Mouse (Mus musculus): ENCODE measurements at regions not wholly inside any gene's neighbourhood (a gene's known extent, or its start where the extent isn't known, plus 50 kb on each side); places are given as distances from the start of the nearest gene placed in this dataset.

DNA sequence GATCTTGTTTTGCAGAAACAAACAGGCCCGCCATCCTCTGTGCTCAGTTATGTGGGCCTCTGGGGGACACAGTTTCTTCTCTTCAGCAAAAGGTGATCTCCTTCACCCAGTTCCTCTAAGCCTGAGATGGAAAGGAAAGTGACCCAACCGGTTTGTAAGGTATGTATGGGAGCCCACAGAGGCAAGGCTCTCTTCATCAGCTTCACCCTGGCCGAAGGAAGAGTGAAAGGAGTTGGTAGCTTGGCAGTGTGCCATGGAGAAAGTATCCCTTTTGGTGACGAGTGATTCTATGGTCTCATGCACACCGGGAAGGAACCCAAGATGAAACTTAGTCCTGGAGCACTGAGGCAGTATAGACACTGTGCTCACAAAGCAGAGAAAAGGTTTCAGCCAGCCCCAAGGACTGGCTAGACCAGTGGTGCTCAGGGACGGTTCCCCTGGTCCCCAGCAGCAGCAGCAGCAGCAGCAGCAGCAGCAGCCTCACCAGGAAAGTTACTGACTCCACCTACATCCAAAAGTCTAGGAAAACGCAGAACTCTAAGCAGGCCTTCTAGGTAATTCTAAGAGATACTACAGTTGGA lies 256.1 kb downstream of the Epha4 start:
- no peaks in the 10 kb centered on the region for H3K9me3 ChIP-seq (ENCODE audit: control insufficient read depth, low read length)
- no peak overlapping the region for H3K4me3 ChIP-seq (ENCODE audit: low read depth, low read length)
- H3K36me3 ChIP-seq (ENCODE audit: control insufficient read depth, insufficient read depth, low read length): no peaks in the 10 kb centered on the region
- H3K27me3 ChIP-seq (ENCODE audit: control insufficient read depth, insufficient read depth, low read length): no peaks in the 10 kb centered on the region
- no peaks in the 10 kb centered on the region for H3K4me1 ChIP-seq (ENCODE audit: control insufficient read depth, insufficient read depth, low read length)
- DNase-seq (ENCODE audit: low spot score) (no peak), ATAC-seq (ENCODE audit: insufficient read depth, low FRiP score, low TSS enrichment) (no peak)
- H3K27ac ChIP-seq (ENCODE audit: low read depth, low read length): no peak overlapping the region
- 65% methylated on average over 7 of the region's 7 CpGs for WGBS
- no peak overlapping the region for H3K4me2 ChIP-seq (ENCODE audit: low read depth)
- H3K9ac ChIP-seq (ENCODE audit: low read length): no peak overlapping the region

DNA sequence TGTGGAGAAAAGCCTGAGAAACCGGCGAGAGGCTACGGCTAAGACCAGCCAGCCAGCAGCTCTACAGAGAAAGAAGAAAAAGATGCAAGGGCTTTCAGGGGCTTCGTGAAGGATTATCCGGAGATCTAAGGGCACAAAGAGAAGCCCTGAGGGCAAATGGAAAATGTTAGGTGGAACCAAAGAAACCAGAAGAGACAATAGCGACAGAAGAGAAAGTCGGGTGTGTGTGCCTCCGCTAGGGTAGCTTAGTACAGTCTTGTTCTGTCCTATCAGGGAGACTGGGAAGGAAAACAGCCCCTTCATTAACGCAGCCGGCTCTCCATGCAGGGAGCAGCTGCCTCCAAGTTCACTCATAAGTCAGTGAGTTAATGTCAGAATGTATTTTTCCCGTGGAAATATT lies 255.1 kb downstream of the Epha4 start:
- Histone ChIP-seq H3K9ac (ENCODE audit: low read length) (no peak overlapping the region), H3K4me2 (ENCODE audit: low read depth) (no peak overlapping the region), H3K36me3 (ENCODE audit: control insufficient read depth, insufficient read depth, low read length) (no peaks in the 10 kb centered on the region), H3K27me3 (ENCODE audit: control insufficient read depth, insufficient read depth, low read length) (no peaks in the 10 kb centered on the region), H3K9me3 (ENCODE audit: control insufficient read depth, low read length) (no peaks in the 10 kb centered on the region), H3K4me3 (ENCODE audit: low read depth, low read length) (no peak overlapping the region), H3K4me1 (ENCODE audit: control insufficient read depth, insufficient read depth, low read length) (no peaks in the 10 kb centered on the region), H3K27ac (ENCODE audit: low read depth, low read length) (no peak overlapping the region)
- ATAC-seq (ENCODE audit: insufficient read depth, low FRiP score, low TSS enrichment) (no peak), DNase-seq (ENCODE audit: low spot score) (no peak)
- WGBS: 71% methylated on average over 11 of the region's 11 CpGs

DNA sequence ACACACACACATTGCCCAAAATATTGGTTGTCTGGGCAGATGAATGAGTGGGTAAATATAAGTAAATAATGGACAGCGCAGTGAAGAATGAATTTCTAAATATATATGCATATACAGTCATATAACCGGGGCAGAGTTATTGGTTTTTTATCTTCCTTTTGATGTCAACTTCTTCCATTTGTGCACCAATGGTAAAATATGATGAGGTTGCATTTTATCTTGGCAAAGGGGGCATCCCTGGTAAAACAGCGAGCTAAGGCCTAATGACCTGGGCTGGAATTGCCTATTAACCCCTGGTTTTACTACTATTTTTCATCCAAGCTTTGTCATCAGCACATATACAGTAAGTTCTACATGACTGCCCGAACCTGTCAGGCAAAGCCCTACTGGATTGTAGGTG lies 253.2 kb downstream of the Epha4 start:
- H3K4me3 ChIP-seq (ENCODE audit: low read depth, low read length): no peak overlapping the region
- no peak for DNase-seq (ENCODE audit: low spot score)
- H3K27me3 ChIP-seq (ENCODE audit: control insufficient read depth, insufficient read depth, low read length): no peaks in the 10 kb centered on the region
- H3K4me2 ChIP-seq (ENCODE audit: low read depth): no peak overlapping the region
- H3K9ac ChIP-seq (ENCODE audit: low read length): no peak overlapping the region
- H3K9me3 ChIP-seq (ENCODE audit: control insufficient read depth, low read length): no peaks in the 10 kb centered on the region
- H3K36me3 ChIP-seq (ENCODE audit: control insufficient read depth, insufficient read depth, low read length): no peaks in the 10 kb centered on the region
- 92% methylated on average over 4 of the region's 4 CpGs for WGBS
- H3K4me1 ChIP-seq (ENCODE audit: control insufficient read depth, insufficient read depth, low read length): no peaks in the 10 kb centered on the region
- no peak for ATAC-seq (ENCODE audit: insufficient read depth, low FRiP score, low TSS enrichment)
- no peak overlapping the region for H3K27ac ChIP-seq (ENCODE audit: low read depth, low read length)

DNA sequence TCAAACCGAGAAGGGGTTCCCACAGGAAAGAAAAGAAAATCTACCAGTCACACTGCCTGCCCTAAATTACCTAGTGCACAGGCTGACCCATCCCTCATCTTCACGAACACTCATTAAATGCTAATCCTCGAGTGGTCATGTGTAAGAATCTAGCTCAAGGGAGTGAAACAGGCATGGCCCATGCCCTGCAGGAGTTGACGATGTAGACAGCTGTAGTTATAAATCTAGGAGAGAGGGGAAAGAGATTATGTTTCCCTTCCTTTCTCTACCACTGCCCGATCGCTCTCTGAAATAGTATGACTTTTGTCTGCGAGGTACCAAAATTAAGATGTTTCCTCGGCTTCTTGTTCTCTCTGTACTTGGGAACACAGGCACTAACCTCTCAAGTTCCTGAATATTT lies 249.2 kb downstream of the Epha4 start:
- DNase-seq (ENCODE audit: low spot score): no peak
- H3K4me1 ChIP-seq (ENCODE audit: control insufficient read depth, insufficient read depth, low read length): no peaks in the 10 kb centered on the region
- H3K9me3 ChIP-seq (ENCODE audit: control insufficient read depth, low read length): no peaks in the 10 kb centered on the region
- H3K27ac ChIP-seq (ENCODE audit: low read depth, low read length): no peak overlapping the region
- H3K36me3 ChIP-seq (ENCODE audit: control insufficient read depth, insufficient read depth, low read length): no peaks in the 10 kb centered on the region
- H3K4me3 ChIP-seq (ENCODE audit: low read depth, low read length): no peak overlapping the region
- ATAC-seq (ENCODE audit: insufficient read depth, low FRiP score, low TSS enrichment): no peak
- 53% methylated on average over 8 of the region's 8 CpGs for WGBS
- no peak overlapping the region for H3K4me2 ChIP-seq (ENCODE audit: low read depth)
- H3K27me3 ChIP-seq (ENCODE audit: control insufficient read depth, insufficient read depth, low read length): no peaks in the 10 kb centered on the region
- no peak overlapping the region for H3K9ac ChIP-seq (ENCODE audit: low read length)

DNA sequence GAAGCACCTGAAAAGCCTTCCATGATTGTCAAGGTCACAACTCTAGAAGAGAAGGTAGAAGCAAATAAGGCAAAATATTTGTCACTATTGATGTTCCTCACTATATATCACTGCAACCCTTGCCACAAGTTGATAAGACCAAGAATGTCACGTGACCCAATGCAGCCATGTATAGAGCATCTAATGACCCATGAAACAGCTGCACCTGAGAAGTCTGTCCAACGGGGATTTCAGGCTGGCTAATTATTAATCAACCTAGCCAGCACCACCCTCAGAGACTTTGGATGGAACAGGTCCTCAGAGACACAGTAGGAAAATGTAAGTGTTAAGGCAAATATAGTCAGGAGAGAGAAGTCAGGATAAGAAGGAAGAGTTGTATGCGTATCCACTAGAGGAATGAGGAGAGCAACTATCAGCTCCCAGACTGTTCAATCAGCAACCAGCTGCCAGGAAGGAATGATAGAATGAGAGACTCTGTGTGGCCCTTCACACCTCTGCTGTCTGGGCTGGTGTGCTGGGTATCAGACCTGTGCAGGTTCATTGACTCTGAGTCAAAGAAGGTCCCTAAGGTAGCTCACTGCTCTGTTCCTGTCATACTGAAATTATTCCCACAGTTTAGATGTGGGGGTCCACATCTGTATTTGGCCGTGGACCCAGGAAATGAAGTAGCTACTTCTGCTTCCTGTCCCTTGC lies 247.4 kb downstream of the Epha4 start:
- 81% methylated on average over 4 of the region's 4 CpGs for WGBS
- H3K4me2 ChIP-seq (ENCODE audit: low read depth): no peak overlapping the region

DNA sequence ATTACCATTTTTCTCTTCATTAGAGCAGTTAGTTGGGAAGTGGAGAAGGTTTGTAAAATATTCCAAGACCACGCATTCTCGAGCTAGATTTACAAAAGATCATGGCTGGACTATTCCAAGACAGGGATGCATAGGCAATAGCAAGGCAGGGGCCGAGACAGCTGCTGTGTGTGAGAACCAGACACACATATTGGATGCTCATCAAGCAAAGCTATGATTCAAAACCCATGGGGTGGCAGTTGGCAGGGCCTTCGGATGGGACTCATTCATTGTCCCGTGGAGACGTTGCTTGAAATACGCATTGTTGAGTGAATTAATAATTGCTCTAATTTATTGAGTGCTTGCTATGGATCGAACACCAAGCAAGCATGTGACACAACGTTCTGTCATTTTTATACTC lies 239.6 kb downstream of the Epha4 start:
- no peak for DNase-seq (ENCODE audit: low spot score)
- Histone ChIP-seq H3K4me3 (ENCODE audit: low read depth, low read length) (no peak overlapping the region), H3K36me3 (ENCODE audit: control insufficient read depth, insufficient read depth, low read length) (no peaks in the 10 kb centered on the region), H3K27me3 (ENCODE audit: control insufficient read depth, insufficient read depth, low read length) (no peaks in the 10 kb centered on the region), H3K4me1 (ENCODE audit: control insufficient read depth, insufficient read depth, low read length) (no peaks in the 10 kb centered on the region), H3K27ac (ENCODE audit: low read depth, low read length) (no peak overlapping the region), H3K4me2 (ENCODE audit: low read depth) (no peak overlapping the region), H3K9ac (ENCODE audit: low read length) (no peak overlapping the region), H3K9me3 (ENCODE audit: control insufficient read depth, low read length) (no peaks in the 10 kb centered on the region)
- WGBS: 71% methylated on average over 9 of the region's 9 CpGs
- ATAC-seq (ENCODE audit: insufficient read depth, low FRiP score, low TSS enrichment): no peak

More for the DNA sequence above, 247.4 kb downstream of the Epha4 start:
- no peak overlapping the region for H3K9ac ChIP-seq (ENCODE audit: low read length)
- DNase-seq (ENCODE audit: low spot score) (no peak), ATAC-seq (ENCODE audit: insufficient read depth, low FRiP score, low TSS enrichment) (no peak)
- H3K9me3 ChIP-seq (ENCODE audit: control insufficient read depth, low read length): no peaks in the 10 kb centered on the region
- H3K36me3 ChIP-seq (ENCODE audit: control insufficient read depth, insufficient read depth, low read length): no peaks in the 10 kb centered on the region
- H3K4me1 ChIP-seq (ENCODE audit: control insufficient read depth, insufficient read depth, low read length): no peaks in the 10 kb centered on the region
- no peak overlapping the region for H3K27ac ChIP-seq (ENCODE audit: low read depth, low read length)
- no peak overlapping the region for H3K4me3 ChIP-seq (ENCODE audit: low read depth, low read length)
- no peaks in the 10 kb centered on the region for H3K27me3 ChIP-seq (ENCODE audit: control insufficient read depth, insufficient read depth, low read length)

DNA sequence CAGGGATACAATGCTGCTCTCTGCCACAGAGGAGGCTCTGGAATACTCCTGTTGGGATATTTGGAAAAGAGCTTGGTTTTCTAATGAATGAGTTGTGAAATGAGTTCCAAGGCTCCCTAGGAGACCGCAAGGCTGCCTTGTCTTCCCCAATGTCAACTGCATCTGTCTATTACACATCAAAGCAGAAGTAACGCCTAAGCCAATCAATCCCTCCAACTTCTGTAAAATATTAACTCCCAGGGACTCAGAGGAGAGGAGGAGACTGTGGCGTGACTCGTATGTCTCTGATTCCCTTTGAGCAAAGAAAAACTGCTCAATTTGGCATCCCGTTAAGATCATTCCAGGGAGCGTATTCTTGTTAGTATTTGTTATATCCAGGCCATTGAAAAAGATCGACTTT lies 235.3 kb downstream of the Epha4 start:
- Histone ChIP-seq H3K27me3 (ENCODE audit: control insufficient read depth, insufficient read depth, low read length) (no peaks in the 10 kb centered on the region), H3K4me1 (ENCODE audit: control insufficient read depth, insufficient read depth, low read length) (no peaks in the 10 kb centered on the region), H3K9ac (ENCODE audit: low read length) (no peak overlapping the region), H3K27ac (ENCODE audit: low read depth, low read length) (no peak overlapping the region), H3K4me3 (ENCODE audit: low read depth, low read length) (no peak overlapping the region), H3K4me2 (ENCODE audit: low read depth) (no peak overlapping the region), H3K9me3 (ENCODE audit: control insufficient read depth, low read length) (no peaks in the 10 kb centered on the region), H3K36me3 (ENCODE audit: control insufficient read depth, insufficient read depth, low read length) (no peaks in the 10 kb centered on the region)
- ATAC-seq (ENCODE audit: insufficient read depth, low FRiP score, low TSS enrichment): no peak
- no peak for DNase-seq (ENCODE audit: low spot score)
- 42% methylated on average over 7 of the region's 7 CpGs for WGBS

DNA sequence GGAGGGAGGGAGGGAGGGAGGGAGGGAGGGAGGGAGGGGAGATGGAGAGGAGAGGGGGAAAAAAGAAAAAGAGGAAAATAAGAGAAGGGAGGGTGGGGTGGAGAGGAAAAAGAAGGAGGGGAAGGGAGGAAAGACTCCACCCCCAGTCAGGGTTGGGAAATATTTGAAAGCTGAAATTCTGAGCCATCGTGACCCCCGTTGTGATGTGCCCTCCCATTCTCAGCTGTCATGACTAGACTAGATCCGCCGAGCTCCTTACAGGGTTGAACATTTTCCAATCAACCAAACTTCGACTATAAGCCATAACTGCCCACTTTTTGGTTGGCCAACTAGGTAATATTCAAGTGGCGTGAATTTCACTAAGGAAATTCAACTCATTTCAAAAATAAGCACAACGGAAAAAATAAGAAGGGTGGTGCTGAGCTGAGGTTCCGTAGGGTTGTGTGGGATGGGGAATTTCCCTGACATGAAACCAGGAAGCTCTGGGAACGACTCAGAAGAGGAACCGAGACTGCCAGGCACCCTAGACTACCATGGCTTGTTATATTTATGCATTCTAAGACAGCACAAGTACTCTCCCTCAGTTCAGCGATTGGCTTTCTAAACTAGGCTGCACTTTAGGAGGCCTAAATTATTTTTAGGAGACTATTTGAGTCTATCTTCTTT lies 234.4 kb downstream of the Epha4 start:
- Histone ChIP-seq H3K27ac (ENCODE audit: low read depth, low read length) (no peak overlapping the region), H3K27me3 (ENCODE audit: control insufficient read depth, insufficient read depth, low read length) (no peaks in the 10 kb centered on the region), H3K4me1 (ENCODE audit: control insufficient read depth, insufficient read depth, low read length) (no peaks in the 10 kb centered on the region), H3K4me3 (ENCODE audit: low read depth, low read length) (no peak overlapping the region), H3K36me3 (ENCODE audit: control insufficient read depth, insufficient read depth, low read length) (no peaks in the 10 kb centered on the region), H3K4me2 (ENCODE audit: low read depth) (no peak overlapping the region), H3K9ac (ENCODE audit: low read length) (no peak overlapping the region), H3K9me3 (ENCODE audit: control insufficient read depth, low read length) (no peaks in the 10 kb centered on the region)
- DNase-seq (ENCODE audit: low spot score) (no peak), ATAC-seq (ENCODE audit: insufficient read depth, low FRiP score, low TSS enrichment) (no peak)
- WGBS: 88% methylated on average over 11 of the region's 11 CpGs

DNA sequence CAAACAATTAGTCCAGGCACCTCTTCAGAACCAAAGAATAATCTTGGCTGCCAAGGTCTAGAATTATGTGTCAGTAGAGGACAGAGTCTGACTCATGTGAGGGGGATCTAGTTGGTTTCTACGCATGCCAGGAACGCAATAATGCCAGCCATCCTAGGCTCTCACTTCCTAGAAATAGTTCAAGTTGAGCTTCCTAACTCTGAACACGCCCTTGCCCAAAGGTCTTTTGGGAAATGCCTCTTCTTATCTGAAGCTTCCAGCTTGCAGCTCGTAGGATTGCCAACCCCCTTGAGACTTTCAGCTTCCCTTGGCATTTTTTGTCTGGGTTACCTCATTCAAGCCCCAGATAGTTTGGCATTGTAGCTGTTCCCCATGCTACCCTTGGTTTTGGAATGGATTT lies 233.1 kb downstream of the Epha4 start:
- no peak overlapping the region for H3K9ac ChIP-seq (ENCODE audit: low read length)
- no peak overlapping the region for H3K27ac ChIP-seq (ENCODE audit: low read depth, low read length)
- ATAC-seq (ENCODE audit: insufficient read depth, low FRiP score, low TSS enrichment) (no peak), DNase-seq (ENCODE audit: low spot score) (no peak)
- no peaks in the 10 kb centered on the region for H3K9me3 ChIP-seq (ENCODE audit: control insufficient read depth, low read length)
- H3K4me3 ChIP-seq (ENCODE audit: low read depth, low read length): no peak overlapping the region
- no peaks in the 10 kb centered on the region for H3K36me3 ChIP-seq (ENCODE audit: control insufficient read depth, insufficient read depth, low read length)
- no peak overlapping the region for H3K4me2 ChIP-seq (ENCODE audit: low read depth)
- no peaks in the 10 kb centered on the region for H3K27me3 ChIP-seq (ENCODE audit: control insufficient read depth, insufficient read depth, low read length)
- no peaks in the 10 kb centered on the region for H3K4me1 ChIP-seq (ENCODE audit: control insufficient read depth, insufficient read depth, low read length)
- 90% methylated on average over 4 of the region's 4 CpGs for WGBS

Data from neural tube, embryonic 11.5 days (tissue).